Mouse (Mus musculus) embryonic facial prominence, embryonic 15.5 days (tissue): ENCODE data around the gene Ift88. TPM values are rescaled to one million over a fixed set of nuclear protein-coding genes. Genes with fewer than 3 reads are reported as not detected.

ENCODE experiments used
- ATAC-seq: fragments of 200-750 bp; cut with Nextera tagmentation; 2 replicates; pipeline ENCODE4 v1.8.0; 2017; ENCODE audit warnings: low read depth, moderate TSS enrichment; ENCODE audit not compliant: insufficient number of reproducible peaks, low FRiP score, low TSS enrichment
- H3K27ac ChIP-seq: fragments of 300-500 bp; sonication (generic); replicated peaks from 2 replicates; pipeline ENCODE4 v1.5.1; 2015; ENCODE audit warnings: mild to moderate bottlenecking, inconsistent platforms
- H3K27me3 ChIP-seq: fragments of 300-500 bp; sonication (generic); 2 replicates; pipeline ENCODE4 v1.6.1; 2015; ENCODE audit warnings: inconsistent platforms
- H3K36me3 ChIP-seq: fragments of 300-500 bp; sonication (generic); 2 replicates; pipeline ENCODE4 v1.6.1; 2015; ENCODE audit warnings: mild to moderate bottlenecking, inconsistent platforms
- H3K4me1 ChIP-seq: fragments of 300-500 bp; sonication (generic); 2 replicates; pipeline ENCODE4 v1.6.1; 2015; ENCODE audit warnings: inconsistent platforms
- H3K4me2 ChIP-seq: fragments of 300-500 bp; sonication (generic); replicated peaks from 2 replicates; pipeline ENCODE4 v1.6.1; 2015; ENCODE audit warnings: mild to moderate bottlenecking, inconsistent platforms
- H3K4me3 ChIP-seq: fragments of 300-500 bp; sonication (generic); replicated peaks from 2 replicates; pipeline ENCODE4 v1.5.1; 2015; ENCODE audit warnings: mild to moderate bottlenecking, inconsistent platforms
- H3K9ac ChIP-seq: fragments of 300-500 bp; sonication (generic); 2 replicates; pipeline ENCODE4 v1.6.1; 2015; ENCODE audit warnings: inconsistent platforms
- H3K9me3 ChIP-seq: fragments of 300-500 bp; sonication (generic); replicated peaks from 2 replicates; pipeline ENCODE4 v1.6.1; 2016; ENCODE audit warnings: inconsistent platforms
- WGBS: fragments of 180-500 bp; shearing (Covaris S2); methylation state at CpG from one replicate; pipeline ENCODE4 v1.1.7; 2015; 5-methylcytosine and 5-hydroxymethylcytosine counted together
- polyA plus RNA-seq: library from polyadenylated mRNA; unstranded; fragments of >200 nt; fragmentation: Nextera tagmentation; extraction: Ambion mirVana; gene quantifications from 2 replicates; pipeline ENCODE4 v1.2.1, GENCODE M21; 2015

Gene Ift88
- polyA plus RNA-seq, 1 experiment from 2014 or later = 19.1 TPM

GRCm38 (mm10) chr14:57398065-57398757 lies 25.7 kb upstream of the Ift88 start, which contains the start of gene Cryl1:
Gene Cryl1, minus strand, starts transcription at chr14:57398529.
- H3K4me2 ChIP-seq = peak within 1 kb of the TSS; percentile 86
- H3K4me3 ChIP-seq = peak within 1 kb of the TSS; percentile 73
- H3K9ac ChIP-seq = peak within 1 kb of the TSS; percentile 59
- peak; percentile 99 for ATAC-seq
- peak within 1 kb of the TSS; percentile 83 for H3K27ac ChIP-seq
- 3% methylated on average over 43 of the region's 43 CpGs for WGBS
- H3K27me3 ChIP-seq = no peaks in the 10 kb centered on the region
- H3K36me3 ChIP-seq = no peaks in the 10 kb centered on the region
- H3K9me3 ChIP-seq = no peaks in the 10 kb centered on the region
- peaks cover 11% of the 10 kb centered on the region for H3K4me1 ChIP-seq

GRCm38 (mm10) chr14:57398813-57399427 lies 24.9 kb upstream of the Ift88 start:
- ATAC-seq = 0 out of 2 replicates have a peak, but pooled peaks have one; percentile 5
- Histone ChIP-seq H3K4me2 (peak overlapping the region; percentile 86), H3K36me3 (no peaks in the 10 kb centered on the region), H3K27ac (peak overlapping the region; percentile 83), H3K9me3 (no peaks in the 10 kb centered on the region), H3K9ac (peak overlapping the region; percentile 18; the same call in 1 of the 2 replicates), H3K27me3 (no peaks in the 10 kb centered on the region), H3K4me1 (peaks cover 11% of the 10 kb centered on the region), H3K4me3 (peak overlapping the region; percentile 73)
- WGBS = 10% methylated on average over 13 of the region's 13 CpGs

GRCm38 (mm10) chr14:57402815-57403214 lies 21.0 kb upstream of the Ift88 start:
- Histone ChIP-seq H3K4me3 (no peak overlapping the region), H3K27me3 (no peaks in the 10 kb centered on the region), H3K4me1 (peaks cover 13% of the 10 kb centered on the region), H3K36me3 (no peaks in the 10 kb centered on the region), H3K9me3 (no peaks in the 10 kb centered on the region), H3K27ac (no peak overlapping the region), H3K9ac (no peak overlapping the region), H3K4me2 (no peak overlapping the region)
- ATAC-seq = no peak

GRCm38 (mm10) chr14:57407039-57407987 lies 16.5 kb upstream of the Ift88 start:
- no peaks in the 10 kb centered on the region for H3K27me3 ChIP-seq
- no peaks in the 10 kb centered on the region for H3K9me3 ChIP-seq
- peak overlapping the region; percentile 11 for H3K4me2 ChIP-seq
- H3K4me1 ChIP-seq = peaks cover 6% of the 10 kb centered on the region; the same call in 1 of the 2 replicates
- no peak overlapping the region for H3K27ac ChIP-seq
- no peak for ATAC-seq
- 4% methylated on average over 12 of the region's 12 CpGs for WGBS
- no peaks in the 10 kb centered on the region for H3K36me3 ChIP-seq
- no peak overlapping the region for H3K9ac ChIP-seq
- no peak overlapping the region for H3K4me3 ChIP-seq

- Histone ChIP-seq H3K4me3 (no peak overlapping the region), H3K27me3 (no peaks in the 10 kb centered on the region), H3K4me1 (peaks cover 6% of the 10 kb centered on the region; the same call in 1 of the 2 replicates), H3K4me2 (no peak overlapping the region), H3K9me3 (no peaks in the 10 kb centered on the region), H3K36me3 (no peaks in the 10 kb centered on the region), H3K27ac (no peak overlapping the region), H3K9ac (no peak overlapping the region)
- WGBS = 66% methylated on average over 8 of the region's 8 CpGs
- no peak for ATAC-seq
Measured at GRCm38 (mm10) chr14:57408100-57408499, 15.8 kb upstream of the Ift88 start.

- Histone ChIP-seq H3K4me2 (no peak overlapping the region), H3K4me1 (peaks cover 6% of the 10 kb centered on the region; the same call in 1 of the 2 replicates), H3K27me3 (no peaks in the 10 kb centered on the region), H3K27ac (no peak overlapping the region), H3K4me3 (no peak overlapping the region), H3K36me3 (no peaks in the 10 kb centered on the region), H3K9me3 (no peaks in the 10 kb centered on the region), H3K9ac (no peak overlapping the region)
- ATAC-seq = no peak
- WGBS = 20% methylated on average over 6 of the region's 6 CpGs
Measured at GRCm38 (mm10) chr14:57409106-57409505, 14.8 kb upstream of the Ift88 start.

- Histone ChIP-seq H3K4me2 (no peak overlapping the region), H3K36me3 (no peaks in the 10 kb centered on the region), H3K4me3 (no peak overlapping the region), H3K9me3 (no peaks in the 10 kb centered on the region), H3K9ac (no peak overlapping the region), H3K4me1 (peaks cover 4% of the 10 kb centered on the region; the same call in 1 of the 2 replicates), H3K27me3 (no peaks in the 10 kb centered on the region), H3K27ac (peak overlapping the region; percentile 55; the same call in 1 of the 2 replicates)
- ATAC-seq = no peak
- 36% methylated on average over 7 of the region's 7 CpGs for WGBS
Measured at GRCm38 (mm10) chr14:57412166-57412565, 11.7 kb upstream of the Ift88 start.

- H3K36me3 ChIP-seq = no peaks in the 10 kb centered on the region
- no peak overlapping the region for H3K9ac ChIP-seq
- H3K9me3 ChIP-seq = no peaks in the 10 kb centered on the region
- no peak for ATAC-seq
- H3K4me1 ChIP-seq = no peaks in the 10 kb centered on the region
- H3K4me2 ChIP-seq = no peak overlapping the region
- no peak overlapping the region for H3K27ac ChIP-seq
- no peak overlapping the region for H3K4me3 ChIP-seq
- 79% methylated on average over 2 of the region's 2 CpGs for WGBS
- H3K27me3 ChIP-seq = no peaks in the 10 kb centered on the region
Measured at GRCm38 (mm10) chr14:57417187-57417586, 6.7 kb upstream of the Ift88 start.

GRCm38 (mm10) chr14:57424212-57424561 lies 325 bp downstream of the Ift88 start:
- ATAC-seq = peak; percentile 81
- Histone ChIP-seq H3K4me1 (peaks cover 8% of the 10 kb centered on the region; the same call in 1 of the 2 replicates), H3K36me3 (no peaks in the 10 kb centered on the region), H3K27ac (peak overlapping the region; percentile 63), H3K4me2 (peak overlapping the region; percentile 61), H3K4me3 (peak overlapping the region; percentile 95), H3K27me3 (no peaks in the 10 kb centered on the region), H3K9me3 (no peaks in the 10 kb centered on the region), H3K9ac (peak overlapping the region; percentile 85)
- WGBS = 1% methylated on average over 24 of the region's 24 CpGs

- Histone ChIP-seq H3K4me3 (no peak overlapping the region), H3K9me3 (no peaks in the 10 kb centered on the region), H3K36me3 (no peaks in the 10 kb centered on the region), H3K9ac (no peak overlapping the region), H3K27me3 (no peaks in the 10 kb centered on the region), H3K4me2 (no peak overlapping the region), H3K27ac (no peak overlapping the region), H3K4me1 (0 out of 2 replicates have a peak, but pooled peaks cover 7% of the 10 kb centered on the region)
- 60% methylated on average over 2 of the region's 2 CpGs for WGBS
- ATAC-seq = no peak
Measured at GRCm38 (mm10) chr14:57430451-57430850, 6.6 kb downstream of the Ift88 start.

- WGBS = 67% methylated on average over 1 of the region's 1 CpGs
- Histone ChIP-seq H3K4me2 (no peak overlapping the region), H3K4me1 (no peaks in the 10 kb centered on the region), H3K27me3 (no peaks in the 10 kb centered on the region), H3K9me3 (no peaks in the 10 kb centered on the region), H3K9ac (no peak overlapping the region), H3K4me3 (no peak overlapping the region), H3K27ac (no peak overlapping the region), H3K36me3 (peaks cover 36% of the 10 kb centered on the region)
- ATAC-seq = no peak
Measured at GRCm38 (mm10) chr14:57452516-57452915, 28.7 kb downstream of the Ift88 start.
